In genomic region chr10:95143446-95144114, GRCm38 (mm10) we compare ENCODE assay signal across 9 mouse cellular contexts.
DNase-seq lines count a peak whose midpoint lies in the region; ATAC-seq lines count a peak whose summit lies in the region.
"Had no signal": no experiment of that assay in that cellular context is flagged by ENCODE, and none has a peak within 500 bp of the region (broad histone marks: within the 10 kb centered on the region; RNA-seq: fewer than 3 reads in every experiment).

No protein-coding gene starts in this region.

- peaks cover 53% of the 10 kb centered on the region for H3K4me1 ChIP-seq in heart, embryonic 11.5 days (ENCODE audit: control insufficient read depth, insufficient read depth, low read length)
- peaks cover 55% of the 10 kb centered on the region for H3K4me1 ChIP-seq in hindbrain, embryonic 13.5 days (replicated peaks)
- H3K4me1 ChIP-seq in midbrain, embryonic 14.5 days (ENCODE audit: control insufficient read depth, insufficient read depth, low read length) = peaks cover 32% of the 10 kb centered on the region

- no peaks in the 10 kb centered on the region for H3K36me3 ChIP-seq in heart, embryonic 11.5 days (ENCODE audit: control insufficient read depth, insufficient read depth, low read length)
- H3K36me3 ChIP-seq in hindbrain, embryonic 13.5 days = no peaks in the 10 kb centered on the region
- H3K36me3 ChIP-seq in midbrain, embryonic 14.5 days (ENCODE audit: control insufficient read depth, insufficient read depth, low read length) = no peaks in the 10 kb centered on the region

- H3K9ac ChIP-seq in heart, embryonic 11.5 days (ENCODE audit: low read depth, low read length) = peak overlapping the region; percentile 36; the same call in 1 of the 2 replicates
- peak overlapping the region; percentile 31; the same call in 1 of the 2 replicates for H3K9ac ChIP-seq in hindbrain, embryonic 13.5 days
- H3K9ac ChIP-seq in midbrain, embryonic 14.5 days (replicated peaks; ENCODE audit: low read length) = no peak overlapping the region; the same call in 1 of the 2 replicates
- H3K9ac ChIP-seq: liver, embryonic 14.5 days had no signal

- no peak overlapping the region for H3K4me3 ChIP-seq in heart, embryonic 11.5 days (ENCODE audit: low read depth, low read length)
- H3K4me3 ChIP-seq in hindbrain, embryonic 13.5 days = no peak overlapping the region
- H3K4me3 ChIP-seq in midbrain, embryonic 14.5 days (replicated peaks; ENCODE audit: low read depth, low read length) = no peak overlapping the region

- intact Hi-C loops in heart, postnatal 14 days (cut with DNase I) = loop anchor here (2.0 kb wide), 1 partner anchor 179 kb away; no protein-coding TSS in a partner anchor

- no peaks in the 10 kb centered on the region for H3K27me3 ChIP-seq in heart, embryonic 11.5 days (ENCODE audit: control insufficient read depth, insufficient read depth, low read length)
- no peaks in the 10 kb centered on the region for H3K27me3 ChIP-seq in hindbrain, embryonic 13.5 days
- no peaks in the 10 kb centered on the region for H3K27me3 ChIP-seq in midbrain, embryonic 14.5 days (ENCODE audit: control insufficient read depth, insufficient read depth, low read length)

- no peaks in the 10 kb centered on the region for H3K9me3 ChIP-seq in heart, embryonic 11.5 days (replicated peaks; ENCODE audit: control insufficient read depth, low read length)
- no peaks in the 10 kb centered on the region for H3K9me3 ChIP-seq in hindbrain, embryonic 13.5 days
- no peaks in the 10 kb centered on the region for H3K9me3 ChIP-seq in midbrain, embryonic 14.5 days (ENCODE audit: control insufficient read depth, low read length)

- 25% methylated on average over 2 of the region's 2 CpGs for WGBS in heart, embryonic 11.5 days (ENCODE audit: insufficient replicate concordance)
- WGBS in hindbrain, embryonic 13.5 days = 3% methylated on average over 2 of the region's 2 CpGs
- WGBS in midbrain, embryonic 14.5 days = 3% methylated on average over 2 of the region's 2 CpGs

- ATAC-seq in heart, embryonic 11.5 days (replicated peaks; ENCODE audit: insufficient number of reproducible peaks, low FRiP score, low TSS enrichment) = no peak
- ATAC-seq in hindbrain, embryonic 13.5 days (ENCODE audit: low FRiP score) = no peak
- ATAC-seq in midbrain, embryonic 14.5 days (ENCODE audit: low FRiP score, low TSS enrichment) = no peak

- peak overlapping the region; percentile 80 for H3K27ac ChIP-seq in heart, embryonic 11.5 days (ENCODE audit: low read depth, low read length)
- H3K27ac ChIP-seq in hindbrain, embryonic 13.5 days = peak overlapping the region; percentile 80
- peak overlapping the region; percentile 66 for H3K27ac ChIP-seq in midbrain, embryonic 14.5 days (replicated peaks; ENCODE audit: low read depth, low read length)
- H3K27ac ChIP-seq: liver, embryonic 14.5 days had no signal

- peak overlapping the region; percentile 27; the same call in 1 of the 2 replicates for H3K4me2 ChIP-seq in heart, embryonic 11.5 days
- H3K4me2 ChIP-seq in hindbrain, embryonic 13.5 days = peak overlapping the region; percentile 20; the same call in 1 of the 2 replicates
- H3K4me2 ChIP-seq in midbrain, embryonic 14.5 days (ENCODE audit: low read length) = peak overlapping the region; percentile 18; the same call in 1 of the 2 replicates

- no peak for DNase-seq in heart, postnatal 14 days
- DNase-seq in embryo, embryonic 9.5 days (ENCODE audit: extremely low spot score) = peak; percentile 20
- DNase-seq in midbrain, embryonic 14.5 days = peak; percentile 62
- DNase-seq in layer of hippocampus, postnatal 36 days = no peak
- DNase-seq in right cerebral cortex, postnatal 14 days = no peak
- DNase-seq in right cerebral cortex, postnatal 10 days (ENCODE audit: low spot score in 2 of 2) = no peak

Comparison
In these comparisons a context has a peak if more than half of its experiments do, and no peak if none do; other contexts are left out.
1. DNase-seq: peak in embryo, embryonic 9.5 days (single experiment) and midbrain, embryonic 14.5 days (single experiment); none in heart, postnatal 14 days (0 of 2), layer of hippocampus, postnatal 36 days (0 of 2), right cerebral cortex, postnatal 14 days (single experiment) and right cerebral cortex, postnatal 10 days (0 of 2).
2. Peak in every context shown above with its lines, with median percentiles within 50 percentile points of each other: H3K27ac ChIP-seq and H3K4me2 ChIP-seq.